Mouse (Mus musculus) thymus, postnatal 0 days (tissue): Measurements from ENCODE around the gene Gpx6. TPM values are rescaled to one million over a fixed set of nuclear protein-coding genes. Genes with fewer than 3 reads are reported as not detected.

Experiments
- DNase-seq: peaks from one replicate; pipeline ENCODE4 v3.0.0-alpha.2; 2015; ENCODE audit warnings: low spot score
- polyA plus RNA-seq: library from polyadenylated mRNA; unstranded; fragments of >200 nt; fragmentation: Nextera tagmentation; extraction: Ambion mirVana; gene quantifications from 2 replicates; pipeline ENCODE4 v1.2.1, GENCODE M21; 2015

The Gpx6 gene
- 1.7 and 1.9 TPM in 2 replicates for polyA plus RNA-seq

GRCm38 (mm10) chr13:21311926-21312325 lies at the start of gene Gpx6:
Gene Gpx6 (plus strand): TSS chr13:21312125.
- no peak for DNase-seq

- no peak for DNase-seq
These were observed 49.0 kb upstream of the Gpx6 start for GRCm38 (mm10) chr13:21262787-21263461.

DNA sequence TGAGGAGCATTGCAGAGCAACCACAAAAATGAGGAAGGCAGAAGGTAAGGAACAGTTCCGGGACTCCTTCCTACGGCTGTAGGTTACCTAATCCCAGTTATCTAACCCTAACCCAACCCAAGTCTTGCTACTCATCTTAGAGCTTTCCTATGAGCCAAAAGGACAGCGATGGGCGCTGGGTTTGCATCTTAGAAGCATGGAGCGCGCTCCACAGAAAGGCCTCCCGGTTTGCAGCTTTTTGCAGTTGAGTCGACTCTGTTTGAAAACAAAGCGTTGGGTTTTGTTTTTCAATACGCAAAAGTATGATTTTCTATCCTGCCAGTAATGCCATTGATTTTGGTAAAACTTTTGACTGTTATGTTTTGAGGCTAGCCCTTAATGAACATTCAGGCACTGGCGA lies 48.0 kb upstream of the Gpx6 start:
- DNase-seq = no peak

- peak; percentile 40 for DNase-seq
These were observed 47.6 kb upstream of the Gpx6 start for GRCm38 (mm10) chr13:21264366-21264765.

DNA sequence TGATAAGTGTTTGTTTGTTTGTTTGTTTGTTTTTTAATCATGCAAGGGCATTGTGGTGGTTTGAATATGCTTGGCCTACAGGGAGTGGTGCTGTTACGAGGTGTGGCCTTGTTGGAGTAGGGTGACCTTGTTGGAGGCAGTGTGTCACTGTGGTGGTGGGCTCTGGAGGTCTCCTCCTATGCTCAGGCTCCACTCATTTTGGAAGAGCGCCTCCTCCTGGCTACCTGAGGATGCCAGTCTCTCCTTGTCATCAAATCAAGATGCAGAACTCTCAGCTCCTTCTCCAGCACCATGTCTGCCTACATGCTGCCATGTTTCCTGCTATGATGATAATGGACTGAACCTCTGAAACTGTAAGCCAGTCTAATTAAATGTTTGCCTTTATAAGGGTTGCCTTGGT lies 46.2 kb upstream of the Gpx6 start:
- no peak for DNase-seq

DNA sequence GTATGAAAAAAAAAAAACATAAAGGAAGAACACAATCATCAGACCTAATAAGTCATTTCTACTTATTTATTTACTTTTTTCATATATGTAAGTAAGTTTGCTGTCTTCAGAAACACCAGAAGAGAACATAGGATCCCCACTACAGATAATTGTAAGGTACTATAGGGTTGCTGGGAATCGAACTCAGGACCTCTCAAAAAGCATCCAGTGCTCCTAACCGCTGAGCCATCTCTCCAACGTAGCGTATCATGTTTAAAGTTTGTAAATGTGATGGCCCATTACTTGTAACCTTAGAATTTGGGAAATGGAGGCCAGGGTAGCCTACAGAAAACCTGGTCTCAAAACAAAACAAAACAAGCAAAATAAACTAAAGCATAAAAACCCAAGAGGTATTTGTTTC lies 44.4 kb upstream of the Gpx6 start:
- no peak for DNase-seq

DNA sequence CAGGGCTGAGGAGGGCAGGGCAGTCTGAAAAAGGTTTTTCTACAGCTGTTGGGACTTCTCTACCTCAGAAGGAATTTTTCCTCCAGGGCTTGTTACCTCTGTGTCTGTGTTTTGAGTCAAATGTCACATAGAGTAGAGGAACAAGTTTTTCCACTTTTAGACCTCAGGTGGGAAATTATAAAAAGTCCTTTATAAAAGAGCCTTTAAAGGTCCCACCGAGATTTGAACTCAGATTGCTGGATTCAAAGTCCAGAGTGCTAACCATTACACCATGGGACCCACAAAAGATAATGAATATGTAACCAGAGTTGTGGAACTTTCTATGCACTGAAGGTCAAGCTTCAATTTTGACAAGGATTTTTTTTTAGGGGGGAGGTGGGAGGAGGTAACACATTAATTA lies 43.7 kb upstream of the Gpx6 start:
- no peak for DNase-seq

- no peak for DNase-seq
These were observed 36.7 kb upstream of the Gpx6 start for GRCm38 (mm10) chr13:21275021-21275814.

DNA sequence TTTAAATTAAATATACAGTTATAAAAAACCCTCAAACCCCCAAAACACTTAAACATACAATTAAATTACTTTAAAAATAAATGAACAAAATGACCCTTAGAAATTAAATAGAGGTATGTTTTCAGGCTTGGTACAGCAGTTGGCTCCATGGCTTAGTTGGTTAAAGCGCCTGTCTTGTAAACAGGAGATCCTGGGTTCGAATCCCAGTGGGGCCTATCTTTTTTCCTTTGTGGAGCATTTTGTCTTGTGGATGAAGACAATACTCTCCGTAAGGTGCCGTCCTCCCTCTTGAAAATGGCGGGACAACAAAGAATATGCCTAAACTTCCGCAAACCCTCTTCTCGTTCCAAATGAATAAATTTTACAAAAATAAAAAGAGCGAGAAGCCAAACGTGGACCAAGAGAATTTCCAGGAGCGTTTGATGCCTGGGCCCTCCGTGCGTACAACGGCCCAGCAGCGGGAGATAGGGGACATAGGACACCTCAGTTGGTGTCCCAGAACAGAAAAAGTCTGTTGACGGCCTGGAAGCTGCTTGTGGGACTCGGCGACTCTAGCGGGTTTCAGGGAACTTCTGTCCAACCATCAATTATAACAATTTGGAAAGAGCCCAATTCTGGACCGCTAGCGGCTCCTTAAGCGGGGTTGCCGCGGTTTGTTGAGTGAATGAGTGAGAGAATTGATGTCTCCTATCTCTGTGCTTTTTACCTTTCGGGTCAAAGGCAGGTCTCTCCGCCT lies 35.9 kb upstream of the Gpx6 start:
- peak; percentile 27 for DNase-seq

GRCm38 (mm10) chr13:21276551-21276950 lies 35.4 kb upstream of the Gpx6 start:
- no peak for DNase-seq

GRCm38 (mm10) chr13:21279076-21279475 lies 32.8 kb upstream of the Gpx6 start:
- DNase-seq = no peak

GRCm38 (mm10) chr13:21279559-21279958 lies 32.4 kb upstream of the Gpx6 start:
- peak; percentile 83 for DNase-seq

DNA sequence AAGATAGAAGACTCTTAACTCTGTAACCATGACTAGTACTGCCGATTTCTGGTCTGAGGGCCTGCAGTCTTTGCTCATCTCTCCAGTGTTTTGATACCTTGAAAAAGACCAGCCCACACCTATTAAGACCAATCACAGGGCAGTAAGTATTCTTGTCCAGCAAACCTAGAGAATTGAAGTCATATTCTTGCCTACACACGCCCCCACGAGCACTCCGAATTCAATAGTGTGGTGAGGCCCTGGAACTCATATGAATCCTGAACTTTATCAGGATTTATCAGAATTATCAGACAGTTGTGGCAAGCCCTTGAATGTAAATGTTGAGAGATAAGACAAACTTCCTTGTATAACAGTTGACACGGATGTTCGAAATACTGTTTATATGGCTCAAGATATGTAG lies 19.3 kb upstream of the Gpx6 start, which contains the start of gene Gpx5:
Gene Gpx5 (minus strand): TSS at position 101 of the 400 bp plus-strand sequence.
- no peak for DNase-seq

DNA sequence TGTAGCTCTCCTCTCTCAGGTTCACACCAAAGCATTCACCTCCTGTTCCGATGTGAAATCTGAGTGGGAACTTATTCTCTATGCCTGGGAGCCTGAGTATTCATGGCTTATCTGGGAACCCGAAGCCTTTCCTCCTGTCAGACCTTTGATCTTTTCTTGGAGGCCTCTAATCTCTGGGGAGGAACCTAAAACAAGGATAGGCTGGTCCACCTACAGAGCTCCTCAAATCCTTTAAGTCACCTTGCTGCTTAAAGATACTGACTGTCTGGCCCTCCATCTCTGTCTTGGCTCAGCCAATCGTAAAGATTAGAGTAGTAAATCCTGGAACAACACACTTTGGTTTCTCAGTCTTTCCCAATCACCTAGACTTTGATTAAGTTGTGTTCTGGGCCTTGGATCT lies 13.4 kb upstream of the Gpx6 start:
- DNase-seq = no peak

DNA sequence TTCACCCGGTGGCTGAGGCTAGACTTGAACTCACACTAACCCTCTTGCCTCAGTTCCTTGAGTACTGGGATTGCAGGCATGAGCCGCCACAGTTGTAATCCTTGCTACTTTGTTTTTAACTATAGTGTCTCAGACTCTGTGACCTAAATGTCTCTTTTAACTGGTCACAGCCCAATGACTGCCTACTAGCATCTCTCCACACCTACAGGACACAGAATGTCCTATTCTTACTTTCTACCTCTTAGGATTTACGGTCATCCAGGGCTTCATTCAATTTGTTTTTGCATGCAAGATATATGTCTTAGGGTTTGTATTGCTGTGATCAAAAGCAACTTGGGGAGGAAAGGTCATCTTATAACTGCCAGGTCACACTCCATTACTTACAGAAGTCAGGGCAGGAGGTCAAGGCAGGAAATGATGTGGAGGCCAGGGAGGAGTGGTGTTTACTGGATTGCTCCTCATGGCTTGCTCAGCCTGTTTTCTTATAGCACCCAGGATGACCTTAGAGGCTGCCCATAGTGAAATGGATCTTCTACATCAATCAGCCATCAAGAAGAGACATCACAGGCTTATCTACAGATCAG lies 7.3 kb upstream of the Gpx6 start:
- DNase-seq = no peak

DNA sequence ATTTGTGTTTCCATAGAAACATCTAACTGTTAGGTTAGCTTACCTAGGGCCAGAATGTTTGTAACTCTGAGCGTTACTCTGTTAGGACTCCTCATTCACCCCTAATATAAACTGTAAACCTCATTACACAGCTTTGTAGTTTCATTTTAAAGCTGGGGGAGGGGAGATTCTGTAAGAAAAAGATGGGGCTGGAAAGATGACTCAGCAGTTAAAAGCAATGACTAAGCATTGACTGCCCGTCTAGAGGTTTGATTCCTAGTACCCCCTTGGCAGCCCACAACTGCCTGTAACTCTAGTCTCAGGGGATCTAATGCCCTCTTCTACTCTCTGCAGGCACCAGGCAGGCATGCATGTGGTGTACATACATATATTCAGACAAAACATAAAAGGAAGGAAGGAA lies 2.1 kb upstream of the Gpx6 start:
- DNase-seq = no peak

DNA sequence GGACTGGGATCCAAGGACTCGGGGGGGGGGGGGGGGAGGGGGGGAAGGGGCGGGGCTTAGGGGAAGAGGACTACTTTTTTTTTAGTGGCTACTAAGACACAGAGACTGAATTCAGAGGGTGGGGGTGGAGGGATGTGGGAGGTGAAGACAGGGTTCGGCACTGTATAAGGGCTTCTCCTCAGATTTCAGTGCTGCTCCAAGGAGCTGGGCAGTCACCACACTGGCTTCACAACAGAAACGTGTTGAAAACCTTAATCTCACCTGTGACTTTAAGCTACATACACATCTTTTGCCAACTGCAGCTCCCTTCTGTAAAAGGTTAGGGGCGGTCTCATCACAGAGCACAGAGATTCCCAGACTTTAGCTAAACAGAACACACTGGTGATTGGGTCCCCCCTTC lies 929 bp downstream of the Gpx6 start:
- no peak for DNase-seq

DNA sequence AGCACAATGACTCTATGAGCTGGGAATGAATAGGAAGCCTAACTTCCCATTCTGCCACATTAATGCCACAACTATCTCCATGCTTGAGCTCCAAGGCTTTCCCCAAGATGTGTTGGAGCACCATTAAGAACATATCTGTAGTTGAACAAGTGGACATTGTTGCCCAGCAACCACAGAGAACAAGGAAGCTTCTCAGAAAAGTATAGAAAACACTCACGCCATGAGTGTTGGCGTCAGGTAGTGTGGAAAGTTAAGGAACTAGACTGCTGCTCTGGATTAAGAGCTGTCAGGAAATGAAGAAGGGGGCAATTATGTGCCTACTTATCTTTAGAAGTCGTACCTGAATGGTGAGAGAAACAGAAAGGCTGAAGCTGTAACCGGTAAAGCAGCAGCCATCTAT lies 2.0 kb downstream of the Gpx6 start:
- no peak for DNase-seq

GRCm38 (mm10) chr13:21320262-21320661 lies 8.3 kb downstream of the Gpx6 start:
- no peak for DNase-seq

DNA sequence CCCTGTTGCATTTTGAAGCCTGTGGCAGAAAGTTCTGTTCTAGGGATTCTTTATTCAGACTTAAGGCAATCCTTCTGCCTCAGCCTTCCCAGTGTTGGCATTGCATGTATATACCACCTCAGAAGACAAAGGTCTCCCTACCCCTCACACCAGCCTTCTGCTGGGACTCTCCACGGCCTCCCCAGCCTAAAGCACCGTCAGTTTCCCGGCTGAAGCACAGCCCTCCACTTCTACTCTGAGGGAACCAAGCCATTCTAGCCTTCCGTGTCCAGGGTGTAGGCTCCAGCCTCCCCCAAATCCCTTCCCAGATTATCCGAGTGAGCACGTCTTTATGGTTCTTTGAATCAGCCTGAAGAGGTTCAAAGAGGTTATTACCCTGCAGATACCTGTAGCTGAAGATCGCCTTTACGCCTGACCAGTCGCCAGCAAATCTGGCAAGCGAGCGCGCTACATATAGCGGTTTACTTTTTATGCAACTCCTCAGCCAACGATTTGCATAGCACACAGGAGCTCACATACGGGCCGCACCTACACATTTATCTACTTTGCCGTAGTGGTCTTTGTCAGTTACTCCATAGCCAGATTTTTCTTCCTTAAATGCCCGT lies 10.1 kb downstream of the Gpx6 start:
- DNase-seq = peak; percentile 5
